Mouse (Mus musculus) bone marrow macrophage, adult 2 months (primary cell): Measurements from ENCODE around the gene Slc5a4b.

Source experiments
- CTCF ChIP-seq: IDR thresholded peaks from 2 replicates; pipeline ENCODE4 v1.5.1; 2012; ENCODE audit warnings: low read depth, mild to moderate bottlenecking, low read length, moderate library complexity
- POLR2A ChIP-seq: IDR thresholded peaks from 2 replicates; pipeline ENCODE4 v1.6.1; 2012; ENCODE audit warnings: mild to moderate bottlenecking, low read depth, low read length, borderline replicate concordance

GRCm38 (mm10) chr10:76158009-76158408 lies 47.2 kb upstream of the Slc5a4b start:
- TF ChIP-seq POLR2A (no peak), CTCF (no peak)
